Mouse (Mus musculus) E14TG2a.4 (cell line): ENCODE results near the gene Mn1.

Experiments
- CTCF ChIP-seq: conservative IDR thresholded peaks from 2 replicates; pipeline ENCODE4 v1.5.1; 2014; ENCODE audit warnings: low read length
- NANOG ChIP-seq: IDR thresholded peaks from 2 replicates; pipeline ENCODE4 v1.6.1; 2014; ENCODE audit warnings: borderline replicate concordance, low read length, mixed read lengths

GRCm38 (mm10) chr5:111500036-111500435 lies 82.9 kb downstream of the Mn1 start:
- TF ChIP-seq CTCF = no peak
- TF ChIP-seq NANOG = no peak
